Mouse (Mus musculus): ENCODE results near the gene Herc6.

- no peak for TF ChIP-seq POLR2A (IDR thresholded peaks at IDR 0.05; ENCODE audit: extremely low read depth, insufficient read depth, low read length)
- no peak for TF ChIP-seq CTCF (IDR thresholded peaks at IDR 0.05; ENCODE audit: extremely low read depth, insufficient read depth, low read length)
These were observed 22.9 kb upstream of the Herc6 start for GRCm38 (mm10) chr6:57557796-57558317.

All from cortical plate, adult 2 months (tissue).